Mouse (Mus musculus) ES-Bruce4 (cell line): ENCODE data around the gene Orm3.

Experiments used
- CTCF ChIP-seq: IDR thresholded peaks from one replicate; pipeline ENCODE4 v1.8.1; 2011; ENCODE audit warnings: low read depth, low read length
- EP300 ChIP-seq: IDR thresholded peaks from 2 replicates; pipeline ENCODE4 v1.6.1; 2011; ENCODE audit warnings: low read depth, low read length; ENCODE audit not compliant: insufficient read depth
- POLR2A ChIP-seq: IDR thresholded peaks from one replicate; pipeline ENCODE4 v1.8.1; 2011; ENCODE audit warnings: low read length; ENCODE audit not compliant: insufficient read depth

DNA sequence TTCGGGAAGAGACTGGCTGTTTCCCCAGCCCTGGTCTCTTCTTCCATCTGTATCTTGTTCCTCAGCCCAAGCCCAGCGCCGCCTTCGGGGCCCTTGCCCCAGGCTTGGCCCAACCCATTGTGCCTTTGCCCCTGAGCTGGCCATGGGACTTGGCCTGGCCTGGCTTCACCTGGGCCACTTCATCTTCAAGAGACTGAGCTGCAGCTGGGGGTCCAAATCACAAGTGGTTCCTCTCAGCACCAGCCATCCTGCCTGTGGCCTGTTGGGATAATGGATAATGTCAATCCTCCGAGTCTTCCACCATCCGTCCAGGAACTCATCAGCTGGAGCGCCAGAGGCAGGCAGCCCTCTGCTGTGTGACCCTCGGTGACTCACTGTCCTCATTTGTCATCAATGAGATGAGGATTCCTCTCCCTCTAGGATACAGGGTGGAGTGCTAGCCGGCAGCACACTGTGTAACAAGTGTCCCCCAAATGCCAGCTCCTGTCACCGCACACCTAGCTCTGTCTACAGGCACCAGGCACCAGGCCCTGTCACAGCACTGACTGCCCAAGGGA, 42.1 kb downstream of the Orm3 start:
- TF ChIP-seq CTCF = no peak
- TF ChIP-seq EP300 = no peak
- no peak for TF ChIP-seq POLR2A
